Mouse (Mus musculus): Measurements from ENCODE around the gene Ankrd23. TPM values are rescaled to one million over a fixed set of nuclear protein-coding genes. Genes with fewer than 3 reads are reported as not detected.

The Ankrd23 gene
- polyA plus RNA-seq, 1 experiment: 1.1 TPM

DNA sequence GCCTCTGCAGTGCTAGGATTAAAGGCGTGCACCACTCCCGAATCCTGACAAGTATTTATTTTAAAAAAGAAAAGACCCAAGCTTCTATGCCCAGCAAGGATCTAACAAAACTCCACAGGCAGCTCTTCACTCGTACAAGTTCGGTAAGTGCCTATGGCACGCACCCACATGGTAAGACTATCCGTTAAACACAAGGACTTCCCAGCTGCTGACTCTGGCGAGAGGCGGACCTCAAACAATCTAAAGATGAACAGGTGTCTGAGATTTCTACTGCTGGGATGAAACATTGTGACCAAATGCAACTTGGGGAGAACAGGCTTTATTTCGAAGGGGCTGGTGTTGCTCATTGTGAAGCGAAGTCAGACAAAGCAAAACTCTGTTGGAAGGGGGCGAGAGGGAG lies 3.4 kb upstream of the Ankrd23 start:
- Histone ChIP-seq H3K4me3 (ENCODE audit: insufficient read depth, poor library complexity, severe bottlenecking) (no peak overlapping the region), H3K79me3 (ENCODE audit: low read depth) (no peaks in the 10 kb centered on the region), H3K27me3 (ENCODE audit: control insufficient read depth, insufficient read depth, insufficient read length) (no peaks in the 10 kb centered on the region), H3ac (ENCODE audit: control insufficient read depth, insufficient read length, low read depth) (no peak overlapping the region), H3K79me2 (ENCODE audit: control insufficient read depth, insufficient read depth) (peaks cover 2% of the 10 kb centered on the region), H3K36me3 (ENCODE audit: control insufficient read depth, insufficient read depth) (peaks cover 8% of the 10 kb centered on the region)
- TF ChIP-seq FOSL1 (IDR thresholded peaks at IDR 0.05; ENCODE audit: insufficient read depth, low read length, poor library complexity, severe bottlenecking): no peak
- TF ChIP-seq USF1 (IDR thresholded peaks at IDR 0.05; ENCODE audit: low read depth): no peak
- no peak for TF ChIP-seq MYOD1 (IDR thresholded peaks at IDR 0.05; ENCODE audit: control insufficient read depth, insufficient read length, low read depth)
- TF ChIP-seq MAX (IDR thresholded peaks at IDR 0.05): no peak
- TF ChIP-seq CEBPB (IDR thresholded peaks at IDR 0.05; ENCODE audit: low read depth): no peak
- TF ChIP-seq CTCF (IDR thresholded peaks at IDR 0.05; ENCODE audit: control insufficient read depth, insufficient read depth, insufficient read length): no peak
- TF ChIP-seq MYOG (IDR thresholded peaks at IDR 0.05; ENCODE audit: control insufficient read depth, extremely low read depth, insufficient read length): no peak

DNA sequence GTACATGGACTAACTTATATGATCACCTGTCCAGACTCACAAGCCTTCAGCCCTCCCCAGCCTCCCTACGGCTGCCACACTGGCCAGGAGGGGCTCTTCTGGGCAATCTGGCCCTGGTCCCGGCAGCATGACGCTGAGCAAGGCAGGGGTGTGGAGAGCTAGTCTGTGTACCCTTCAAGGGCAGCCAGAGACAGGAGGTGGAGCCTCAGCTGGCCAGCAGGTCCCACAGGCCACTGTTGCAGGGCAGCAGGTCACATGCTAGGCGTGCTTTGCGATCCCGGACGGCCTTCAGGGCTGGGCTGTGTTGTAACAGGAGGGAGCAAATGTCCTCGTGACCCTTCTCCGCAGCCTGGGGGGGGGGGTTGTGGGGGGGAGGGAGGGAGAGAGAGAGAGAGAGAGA lies 2.5 kb upstream of the Ankrd23 start, which contains the start of gene Gm42417:
Gm42417 (minus strand) TSS at position 244 of the 400 bp plus-strand sequence.
- Histone ChIP-seq H3K79me2 (ENCODE audit: control insufficient read depth, insufficient read depth) (no peaks in the 10 kb centered on the region), H3K79me3 (ENCODE audit: low read depth) (no peaks in the 10 kb centered on the region), H3ac (ENCODE audit: control insufficient read depth, insufficient read length, low read depth) (no peak within 1 kb of the TSS), H3K36me3 (ENCODE audit: control insufficient read depth, insufficient read depth) (peaks cover 8% of the 10 kb centered on the region), H3K27me3 (ENCODE audit: control insufficient read depth, insufficient read depth, insufficient read length) (no peaks in the 10 kb centered on the region), H3K4me3 (ENCODE audit: insufficient read depth, poor library complexity, severe bottlenecking) (no peak within 1 kb of the TSS)
- TF ChIP-seq MAX (IDR thresholded peaks at IDR 0.05): no peak
- TF ChIP-seq MYOD1 (IDR thresholded peaks at IDR 0.05; ENCODE audit: control insufficient read depth, insufficient read length, low read depth): no peak
- TF ChIP-seq FOSL1 (IDR thresholded peaks at IDR 0.05; ENCODE audit: insufficient read depth, low read length, poor library complexity, severe bottlenecking): no peak
- TF ChIP-seq CEBPB (IDR thresholded peaks at IDR 0.05; ENCODE audit: low read depth): no peak
- no peak for TF ChIP-seq MYOG (IDR thresholded peaks at IDR 0.05; ENCODE audit: control insufficient read depth, extremely low read depth, insufficient read length)
- no peak for TF ChIP-seq CTCF (IDR thresholded peaks at IDR 0.05; ENCODE audit: control insufficient read depth, insufficient read depth, insufficient read length)
- no peak for TF ChIP-seq USF1 (IDR thresholded peaks at IDR 0.05; ENCODE audit: low read depth)

DNA sequence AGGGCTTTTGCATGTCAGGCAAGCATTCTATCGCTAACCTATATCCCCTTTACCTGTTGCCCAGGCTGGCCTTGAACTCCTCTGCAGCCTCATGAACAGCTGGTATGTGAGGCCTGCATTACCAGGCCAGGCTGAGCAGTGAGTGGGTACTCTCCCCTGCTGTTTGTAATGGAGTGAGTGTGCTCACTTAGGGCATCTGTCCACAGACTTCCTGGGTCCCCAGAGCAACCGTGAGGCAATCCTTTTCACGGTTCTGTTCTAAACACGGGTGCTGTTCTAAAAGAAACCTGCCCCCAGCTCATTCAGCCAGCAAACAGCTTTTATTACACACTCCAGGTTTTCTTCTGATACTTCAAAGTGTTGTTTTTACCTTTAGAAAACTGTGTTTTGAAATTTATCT lies 2.0 kb upstream of the Ankrd23 start:
- no peak for TF ChIP-seq USF1 (IDR thresholded peaks at IDR 0.05; ENCODE audit: low read depth)
- TF ChIP-seq MYOG (IDR thresholded peaks at IDR 0.05; ENCODE audit: control insufficient read depth, extremely low read depth, insufficient read length): no peak
- TF ChIP-seq MYOD1 (IDR thresholded peaks at IDR 0.05; ENCODE audit: control insufficient read depth, insufficient read length, low read depth): no peak
- TF ChIP-seq CTCF (IDR thresholded peaks at IDR 0.05; ENCODE audit: control insufficient read depth, insufficient read depth, insufficient read length): no peak
- TF ChIP-seq CEBPB (IDR thresholded peaks at IDR 0.05; ENCODE audit: low read depth): no peak
- no peak for TF ChIP-seq FOSL1 (IDR thresholded peaks at IDR 0.05; ENCODE audit: insufficient read depth, low read length, poor library complexity, severe bottlenecking)
- no peak for TF ChIP-seq MAX (IDR thresholded peaks at IDR 0.05)
- no peaks in the 10 kb centered on the region for H3K79me2 ChIP-seq (ENCODE audit: control insufficient read depth, insufficient read depth)
- H3K36me3 ChIP-seq (ENCODE audit: control insufficient read depth, insufficient read depth): peaks cover 8% of the 10 kb centered on the region
- no peaks in the 10 kb centered on the region for H3K27me3 ChIP-seq (ENCODE audit: control insufficient read depth, insufficient read depth, insufficient read length)
- no peaks in the 10 kb centered on the region for H3K79me3 ChIP-seq (ENCODE audit: low read depth)
- no peak overlapping the region for H3ac ChIP-seq (ENCODE audit: control insufficient read depth, insufficient read length, low read depth)
- H3K4me3 ChIP-seq (ENCODE audit: insufficient read depth, poor library complexity, severe bottlenecking): no peak overlapping the region

DNA sequence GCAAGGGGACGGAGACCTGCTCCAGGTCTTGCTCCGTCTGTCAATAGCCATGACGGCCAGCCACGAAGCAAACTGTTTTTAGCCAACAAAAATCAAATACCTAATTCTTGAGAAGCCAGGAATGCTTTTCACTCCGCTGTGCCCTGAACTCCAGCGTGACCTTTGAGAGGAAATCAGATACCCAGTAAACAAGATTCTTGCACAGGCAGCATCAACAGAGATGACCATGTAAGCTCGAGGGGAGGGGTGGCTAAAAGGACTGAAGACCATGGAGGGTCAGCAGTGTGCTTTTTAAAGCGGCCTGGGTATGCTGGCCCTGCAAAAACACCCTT lies 320 bp downstream of the Ankrd23 start:
- no peaks in the 10 kb centered on the region for H3K79me3 ChIP-seq (ENCODE audit: low read depth)
- no peak overlapping the region for H3ac ChIP-seq (ENCODE audit: control insufficient read depth, insufficient read length, low read depth)
- no peaks in the 10 kb centered on the region for H3K27me3 ChIP-seq (ENCODE audit: control insufficient read depth, insufficient read depth, insufficient read length)
- no peaks in the 10 kb centered on the region for H3K79me2 ChIP-seq (ENCODE audit: control insufficient read depth, insufficient read depth)
- no peak for TF ChIP-seq MAX (IDR thresholded peaks at IDR 0.05)
- TF ChIP-seq MYOG (IDR thresholded peaks at IDR 0.05; ENCODE audit: control insufficient read depth, extremely low read depth, insufficient read length): no peak
- no peak for TF ChIP-seq CTCF (IDR thresholded peaks at IDR 0.05; ENCODE audit: control insufficient read depth, insufficient read depth, insufficient read length)
- no peak for TF ChIP-seq USF1 (IDR thresholded peaks at IDR 0.05; ENCODE audit: low read depth)
- no peak for TF ChIP-seq FOSL1 (IDR thresholded peaks at IDR 0.05; ENCODE audit: insufficient read depth, low read length, poor library complexity, severe bottlenecking)
- no peak for TF ChIP-seq MYOD1 (IDR thresholded peaks at IDR 0.05; ENCODE audit: control insufficient read depth, insufficient read length, low read depth)
- no peak for TF ChIP-seq CEBPB (IDR thresholded peaks at IDR 0.05; ENCODE audit: low read depth)
- no peak overlapping the region for H3K4me3 ChIP-seq (ENCODE audit: insufficient read depth, poor library complexity, severe bottlenecking)
- H3K36me3 ChIP-seq (ENCODE audit: control insufficient read depth, insufficient read depth): peaks cover 1% of the 10 kb centered on the region

DNA sequence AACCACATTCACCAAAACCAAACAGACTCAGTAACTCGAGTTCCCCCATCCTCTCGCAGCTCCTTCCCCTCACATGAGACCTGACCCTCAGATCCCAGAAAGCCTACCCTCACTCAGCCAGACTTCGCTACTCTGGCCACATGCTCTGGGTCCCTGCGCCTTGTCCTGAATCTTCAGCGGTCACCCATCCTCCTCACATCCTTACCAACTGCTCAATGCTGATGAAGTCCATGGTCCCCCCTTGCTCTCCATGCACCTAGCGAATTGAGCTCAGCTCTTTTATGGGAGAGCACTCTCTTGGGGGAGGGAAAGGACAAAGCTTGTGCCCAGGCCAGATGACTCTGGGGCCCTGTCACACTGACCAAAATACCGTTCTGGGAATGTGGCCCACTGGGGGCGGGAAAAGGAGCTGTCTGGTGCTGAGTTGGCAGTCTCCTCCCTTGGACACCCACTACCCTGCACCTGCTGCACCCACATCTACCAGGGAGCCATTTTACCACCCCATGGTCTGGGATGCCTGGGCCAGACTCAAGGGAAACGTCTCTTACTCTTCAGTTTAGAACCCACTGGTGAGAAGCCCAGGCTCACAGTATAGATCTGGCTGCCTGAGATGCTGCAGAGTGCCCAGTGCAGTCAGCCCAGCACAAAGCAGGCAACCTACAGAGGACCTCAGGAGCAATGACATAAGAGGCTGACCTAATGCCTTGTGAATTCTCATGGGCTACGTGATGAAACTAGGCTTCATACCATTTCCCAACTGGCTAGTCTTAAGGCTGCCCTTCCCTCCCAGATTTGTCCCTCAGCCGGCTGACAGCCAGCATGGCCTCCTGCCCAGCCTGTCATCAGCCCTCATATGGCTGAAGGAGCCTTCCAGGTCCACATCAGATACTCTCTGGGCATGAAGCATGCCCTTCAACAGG lies 946 bp downstream of the Ankrd23 start:
- H3K79me2 ChIP-seq (ENCODE audit: control insufficient read depth, insufficient read depth): no peaks in the 10 kb centered on the region
- H3ac ChIP-seq (ENCODE audit: control insufficient read depth, insufficient read length, low read depth): no peak overlapping the region
- TF ChIP-seq FOSL1 (IDR thresholded peaks at IDR 0.05; ENCODE audit: insufficient read depth, low read length, poor library complexity, severe bottlenecking) (no peak), CTCF (IDR thresholded peaks at IDR 0.05; ENCODE audit: control insufficient read depth, insufficient read depth, insufficient read length) (no peak)
- H3K36me3 ChIP-seq (ENCODE audit: control insufficient read depth, insufficient read depth): no peaks in the 10 kb centered on the region
- no peaks in the 10 kb centered on the region for H3K79me3 ChIP-seq (ENCODE audit: low read depth)
- H3K4me3 ChIP-seq (ENCODE audit: insufficient read depth, poor library complexity, severe bottlenecking): no peak overlapping the region
- no peaks in the 10 kb centered on the region for H3K27me3 ChIP-seq (ENCODE audit: control insufficient read depth, insufficient read depth, insufficient read length)
